Mouse (Mus musculus) CH12.LX (cell line): ENCODE measurements around the gene E4f1. TPM values are rescaled to one million over a fixed set of nuclear protein-coding genes. Genes with fewer than 3 reads are reported as not detected.
A peak's percentile ranks its signal among the peaks of the same experiment; 100 is the strongest.

Experiments
- DNase-seq: peaks from one replicate; pipeline ENCODE4 v3.0.0-alpha.2; 2013; ENCODE audit errors: extremely low read depth
- H3K27ac ChIP-seq: 2 replicates; pipeline ENCODE4 v1.5.1; 2012; ENCODE audit warnings: low read depth, mild to moderate bottlenecking, control low read depth, moderate library complexity; ENCODE audit not compliant: insufficient read depth
- H3K27me3 ChIP-seq: replicated peaks from 2 replicates; pipeline ENCODE3; 2012; ENCODE audit warnings: inconsistent platforms
- H3K36me3 ChIP-seq, 2 experiments: replicated peaks in 1 of 2; 2 replicates each; pipeline versions ENCODE3 to v1.6.1; 2012; ENCODE audit warnings: inconsistent platforms in 1 of 2, low read length in 1 of 2, mild to moderate bottlenecking in 1 of 2, mixed read lengths in 1 of 2, moderate library complexity in 1 of 2; ENCODE audit not compliant: control insufficient read depth in 1 of 2, insufficient read depth in 1 of 2
- H3K4me1 ChIP-seq, 2 experiments: 2 replicates each; pipeline ENCODE4 v1.6.1; 2012; ENCODE audit warnings: inconsistent platforms in 1 of 2, moderate library complexity in 1 of 2; ENCODE audit not compliant: insufficient read depth in 2 of 2, control insufficient read depth in 1 of 2
- H3K4me2 ChIP-seq: 2 replicates; pipeline ENCODE4 v1.6.1; 2012; ENCODE audit warnings: low read depth, mild to moderate bottlenecking, control low read depth; ENCODE audit not compliant: poor library complexity, insufficient read depth, severe bottlenecking
- H3K4me3 ChIP-seq, 3 experiments: fragments of 150-350 bp in 1 of 3; sonication (generic) in 1 of 3; replicated peaks in 1 of 3; 2 replicates each; pipeline versions ENCODE3 to v1.5.1; 2011 to 2012; ENCODE audit warnings: low read depth in 2 of 3, low read length in 2 of 3, mild to moderate bottlenecking in 2 of 3, moderate library complexity in 2 of 3, control low read depth in 1 of 3, improper control_type of control experiment in 1 of 3, inconsistent platforms in 1 of 3, mixed read lengths in 1 of 3; ENCODE audit not compliant: poor library complexity in 1 of 3
- H3K79me2 ChIP-seq: replicated peaks from 2 replicates; pipeline ENCODE4 v1.6.1; 2012; ENCODE audit warnings: mild to moderate bottlenecking, moderate library complexity; ENCODE audit not compliant: control insufficient read depth, poor library complexity, insufficient read depth, severe bottlenecking; ENCODE audit errors: extremely low read depth
- H3K9ac ChIP-seq: 2 replicates; pipeline ENCODE4 v1.6.1; 2012; ENCODE audit warnings: low read depth, mild to moderate bottlenecking, control low read depth, moderate library complexity; ENCODE audit not compliant: insufficient read depth
- H3K9me3 ChIP-seq: replicated peaks from 2 replicates; pipeline ENCODE3; 2012; ENCODE audit warnings: low read length, inconsistent platforms, mixed read lengths
- CHD1 ChIP-seq: IDR thresholded peaks from 2 replicates; pipeline ENCODE4 v1.6.1; 2012; ENCODE audit warnings: low read depth, low read length, improper control_type of control experiment, inconsistent platforms
- CTCF ChIP-seq, 2 experiments: IDR thresholded peaks in 1 of 2; conservative IDR thresholded peaks in 1 of 2; 2 replicates each; pipeline ENCODE4 v1.5.1; 2011 to 2012; ENCODE audit warnings: low read depth in 2 of 2, low read length in 2 of 2, improper control_type of control experiment in 1 of 2, inconsistent platforms in 1 of 2, mild to moderate bottlenecking in 1 of 2, moderate library complexity in 1 of 2
- ELF1 ChIP-seq: IDR thresholded peaks from 2 replicates; pipeline ENCODE4 v1.6.1; 2014; ENCODE audit warnings: low read depth, mild to moderate bottlenecking, inconsistent platforms, low read length, improper control_type of control experiment
- EP300 ChIP-seq: IDR thresholded peaks from 2 replicates; pipeline ENCODE4 v1.6.1; 2011; ENCODE audit warnings: low read length, improper control_type of control experiment
- ETS1 ChIP-seq: conservative IDR thresholded peaks from 2 replicates; pipeline ENCODE4 v1.6.1; 2012; ENCODE audit warnings: low read depth, mild to moderate bottlenecking, inconsistent platforms, low read length, improper control_type of control experiment, moderate library complexity
- HCFC1 ChIP-seq: IDR thresholded peaks from 2 replicates; pipeline ENCODE4 v1.6.1; 2012; ENCODE audit warnings: low read depth, mild to moderate bottlenecking, inconsistent platforms, low read length, improper control_type of control experiment
- IRF4 ChIP-seq: IDR thresholded peaks from 2 replicates; pipeline ENCODE4 v1.6.1; 2014; ENCODE audit warnings: low read depth, mild to moderate bottlenecking, inconsistent platforms, low read length, improper control_type of control experiment
- JUN ChIP-seq: IDR thresholded peaks from 2 replicates; pipeline ENCODE4 v1.6.1; 2011; ENCODE audit warnings: low read depth, mild to moderate bottlenecking, low read length, improper control_type of control experiment, moderate library complexity; ENCODE audit not compliant: insufficient read depth
- JUND ChIP-seq: conservative IDR thresholded peaks from 2 replicates; pipeline ENCODE4 v1.6.1; 2011; ENCODE audit warnings: low read depth, low read length, improper control_type of control experiment
- KAT2A ChIP-seq: IDR thresholded peaks from 2 replicates; pipeline ENCODE4 v1.6.1; 2012; ENCODE audit warnings: low read length, improper control_type of control experiment, inconsistent platforms; ENCODE audit not compliant: insufficient replicate concordance
- MAFK ChIP-seq: IDR thresholded peaks from 2 replicates; pipeline ENCODE4 v1.6.1; 2011; ENCODE audit warnings: low read length, improper control_type of control experiment; ENCODE audit not compliant: insufficient replicate concordance
- MAX ChIP-seq: IDR thresholded peaks from 2 replicates; pipeline ENCODE4 v1.6.1; 2011; ENCODE audit warnings: low read length, improper control_type of control experiment
- MAZ ChIP-seq: IDR thresholded peaks from 2 replicates; pipeline ENCODE4 v1.6.1; 2012; ENCODE audit warnings: low read depth, mild to moderate bottlenecking, inconsistent platforms, low read length, improper control_type of control experiment, moderate library complexity
- MEF2A ChIP-seq: IDR thresholded peaks from 2 replicates; pipeline ENCODE4 v1.6.1; 2014; ENCODE audit warnings: low read depth, mild to moderate bottlenecking, inconsistent platforms, low read length, improper control_type of control experiment, borderline replicate concordance
- MYC ChIP-seq: IDR thresholded peaks from 2 replicates; pipeline ENCODE4 v1.6.1; 2011; ENCODE audit warnings: low read depth, mild to moderate bottlenecking, improper control_type of control experiment, low read length
- NELFE ChIP-seq: IDR thresholded peaks from 2 replicates; pipeline ENCODE4 v1.6.1; 2011; ENCODE audit warnings: low read depth, low read length, improper control_type of control experiment
- NRF1 ChIP-seq: IDR thresholded peaks from 2 replicates; pipeline ENCODE4 v1.6.1; 2014; ENCODE audit warnings: low read depth, mild to moderate bottlenecking, inconsistent platforms, low read length, improper control_type of control experiment, moderate library complexity
- PAX5 ChIP-seq: IDR thresholded peaks from 2 replicates; pipeline ENCODE4 v1.6.1; 2012; ENCODE audit warnings: low read length, inconsistent platforms, mixed read lengths
- POLR2A ChIP-seq: IDR thresholded peaks from 2 replicates; pipeline ENCODE4 v1.6.1; 2011; ENCODE audit warnings: low read depth, mild to moderate bottlenecking, improper control_type of control experiment, low read length
- POLR2AphosphoS2 ChIP-seq: IDR thresholded peaks from 2 replicates; pipeline ENCODE4 v1.6.1; 2011; ENCODE audit warnings: low read depth, low read length, improper control_type of control experiment
- RAD21 ChIP-seq: IDR thresholded peaks from 2 replicates; pipeline ENCODE4 v1.6.1; 2011; ENCODE audit warnings: low read depth, mild to moderate bottlenecking, low read length, improper control_type of control experiment, moderate library complexity
- RCOR1 ChIP-seq: conservative IDR thresholded peaks from 2 replicates; pipeline ENCODE4 v1.6.1; 2012; ENCODE audit warnings: low read depth, mild to moderate bottlenecking, inconsistent platforms, low read length, improper control_type of control experiment
- SIN3A ChIP-seq: IDR thresholded peaks from 2 replicates; pipeline ENCODE4 v1.6.1; 2012; ENCODE audit warnings: low read length, improper control_type of control experiment, inconsistent platforms
- TBP ChIP-seq: conservative IDR thresholded peaks from 2 replicates; pipeline ENCODE4 v1.6.1; 2011; ENCODE audit warnings: low read depth, low read length, improper control_type of control experiment
- TCF12 ChIP-seq: IDR thresholded peaks from 2 replicates; pipeline ENCODE4 v1.6.1; 2014; ENCODE audit warnings: low read depth, mild to moderate bottlenecking, inconsistent platforms, low read length, improper control_type of control experiment
- USF1 ChIP-seq: IDR thresholded peaks from 2 replicates; pipeline ENCODE4 v1.6.1; 2014; ENCODE audit warnings: low read depth, mild to moderate bottlenecking, inconsistent platforms, low read length, improper control_type of control experiment
- USF2 ChIP-seq: conservative IDR thresholded peaks from 2 replicates; pipeline ENCODE4 v1.6.1; 2011; ENCODE audit warnings: low read depth, low read length, improper control_type of control experiment
- ZKSCAN1 ChIP-seq: IDR thresholded peaks from 2 replicates; pipeline ENCODE4 v1.6.1; 2012; ENCODE audit warnings: low read depth, inconsistent platforms, low read length, improper control_type of control experiment, borderline replicate concordance
- ZMIZ1 ChIP-seq: IDR thresholded peaks from 2 replicates; pipeline ENCODE4 v1.6.1; 2012; ENCODE audit warnings: low read depth, mild to moderate bottlenecking, inconsistent platforms, low read length, improper control_type of control experiment
- ZNF384 ChIP-seq: IDR thresholded peaks from 2 replicates; pipeline ENCODE4 v1.6.1; 2012; ENCODE audit warnings: low read depth, low read length, improper control_type of control experiment, inconsistent platforms
- dilution Hi-C: fragments of 300-500 bp; cut with MboI; formaldehyde crosslinking; loops from 2 replicates; pipeline ENCODE4 v1.14.3; 2020; ENCODE audit warnings: low sequenced_read_pairs; ENCODE audit not compliant: extremely low pct_unique_long_range_greater_than_20kb, extremely low pct_ligation_motif_present
- in situ Hi-C: fragments of 300-500 bp; cut with MboI; formaldehyde crosslinking; loops from 3 replicates; pipeline ENCODE4 v1.14.3; 2019; ENCODE audit warnings: low sequenced_read_pairs, low pct_ligation_motif_present, low pct_unique_long_range_greater_than_20kb, mixed read lengths
- polyA plus RNA-seq: library from polyadenylated mRNA; unstranded; fragments of >175 nt; gene quantifications from 2 replicates; pipeline ENCODE4 v1.2.1, GENCODE M21; 2012; ENCODE audit warnings: low read depth; ENCODE audit not compliant: insufficient read length
- total RNA-seq, 2 experiments: library from RNA; depleted of rRNA; stranded (reverse); fragments of 300-350 nt in 1 of 2; fragments of >200 nt in 1 of 2; gene quantifications; 2 replicates each; pipeline ENCODE4 v1.2.3; 2012 to 2014

The E4f1 gene
- total and polyA plus RNA-seq, 3 experiments = 10.2 to 22.7 (median 16.2) TPM

DNA sequence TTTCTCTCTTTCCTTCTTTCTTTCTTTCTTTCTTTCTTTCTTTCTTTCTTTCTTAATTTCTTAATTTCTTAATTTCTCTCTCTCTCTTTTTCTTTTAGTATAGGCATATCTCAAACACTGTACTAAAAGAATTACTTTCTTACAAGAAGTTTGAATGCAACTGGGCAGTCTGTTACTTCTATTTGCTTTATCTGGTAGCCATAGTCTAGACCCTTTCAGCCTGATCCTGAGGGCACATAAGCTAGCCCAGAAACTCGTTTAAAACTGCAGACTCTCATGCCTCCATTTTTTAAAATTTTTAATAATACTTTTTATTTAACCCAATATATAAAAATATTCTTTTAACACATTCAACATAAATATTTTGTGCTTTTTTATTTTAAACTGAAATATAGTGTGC, 9.3 kb upstream of the E4f1 start:
- no peaks in the 10 kb centered on the region for H3K9me3 ChIP-seq
- no peak for DNase-seq
- no peak overlapping the region; the same call in 1 of the 2 replicates for H3K4me2 ChIP-seq
- H3K9ac ChIP-seq = peak overlapping the region; percentile 49; the same call in 1 of the 2 replicates
- H3K27me3 ChIP-seq = no peaks in the 10 kb centered on the region
- in situ Hi-C loops (loop anchor here (5.0 kb wide), 1 partner anchor 53 kb away; the partner anchor contains the start of gene Rab26), dilution Hi-C loops (no loop called here)
- no peaks in the 10 kb centered on the region for H3K79me2 ChIP-seq
- peaks cover 7 to 21% of the 10 kb centered on the region in 2 experiments; a peak in 3 of 4 replicates for H3K4me1 ChIP-seq
- TF ChIP-seq TBP (0 out of 2 replicates have a peak, but pooled peaks have one; percentile 4), CHD1 (no peak)
- H3K36me3 ChIP-seq = peaks cover 28 to 35% of the 10 kb centered on the region in 2 experiments
- no peak overlapping the region for H3K27ac ChIP-seq
- peak overlapping the region in 2 of 3 experiments; percentile 72 to 81 for H3K4me3 ChIP-seq

- Histone ChIP-seq H3K79me2 (no peaks in the 10 kb centered on the region), H3K4me2 (peak within 1 kb of the TSS; percentile 77), H3K27me3 (no peaks in the 10 kb centered on the region), H3K27ac (peak within 1 kb of the TSS; percentile 80), H3K9ac (peak within 1 kb of the TSS; percentile 61), H3K4me1 (peaks cover 7 to 21% of the 10 kb centered on the region in 2 experiments; a peak in 3 of 4 replicates), H3K4me3 (peak within 1 kb of the TSS; percentile 72 to 81 (median 73)), H3K9me3 (no peaks in the 10 kb centered on the region), H3K36me3 (peaks cover 31 to 41% of the 10 kb centered on the region in 2 experiments)
- in situ Hi-C loops = loop anchor here (5.0 kb wide), 1 partner anchor 53 kb away; the partner anchor contains the start of gene Rab26
- DNase-seq = peak; percentile 96
- dilution Hi-C loops = no loop called here
- peak; percentile 61 for TF ChIP-seq TCF12
- peak; percentile 93 for TF ChIP-seq POLR2A
- TF ChIP-seq RAD21 = peak; percentile 61
- no peak for TF ChIP-seq ETS1
- TF ChIP-seq RCOR1 = no peak
- TF ChIP-seq IRF4 = 0 out of 2 replicates have a peak, but pooled peaks have one; percentile 27
- TF ChIP-seq MEF2A = peak; percentile 21; the same call in 1 of the 2 replicates
- no peak for TF ChIP-seq EP300
- TF ChIP-seq USF2 = no peak
- TF ChIP-seq ZMIZ1 = peak; percentile 55; the same call in 1 of the 2 replicates
- no peak for TF ChIP-seq JUN
- TF ChIP-seq NRF1 = peak; percentile 98
- TF ChIP-seq ZNF384 = no peak
- TF ChIP-seq ELF1 = peak; percentile 73
- peak; percentile 99 for TF ChIP-seq CHD1
- no peak for TF ChIP-seq MYC
- no peak for TF ChIP-seq PAX5
- TF ChIP-seq KAT2A = no peak
- TF ChIP-seq JUND = peak; percentile 45; the same call in 1 of the 2 replicates
- peak; percentile 82 for TF ChIP-seq HCFC1
- TF ChIP-seq MAZ = peak; percentile 80; the same call in 1 of the 2 replicates
- peak in 1 of 2 experiments; percentile 88; a peak in 3 of 4 replicates for TF ChIP-seq CTCF (conservative IDR thresholded peaks at IDR 0.05 in 1 of 2, IDR thresholded peaks at IDR 0.05 in 1 of 2; ENCODE audit: low read depth in 2 of 2, low read length in 2 of 2)
- TF ChIP-seq MAX = no peak
- TF ChIP-seq POLR2AphosphoS2 = no peak; the same call in 1 of the 2 replicates
- TF ChIP-seq TBP = peak; percentile 34; the same call in 1 of the 2 replicates
- peak; percentile 57 for TF ChIP-seq SIN3A
- no peak for TF ChIP-seq ZKSCAN1
- TF ChIP-seq USF1 = no peak
- no peak; the same call in none of the 2 replicates for TF ChIP-seq NELFE
- no peak for TF ChIP-seq MAFK
Measured at GRCm38 (mm10) chr17:24478663-24479380, 8.7 kb upstream of the E4f1 start, which contains the start of gene Mlst8. TSS of gene Mlst8 (minus strand) at chr17:24479078.
